Mouse (Mus musculus): ENCODE data around the gene Olfr1413. TPM values are rescaled to one million over a fixed set of nuclear protein-coding genes. Genes with fewer than 3 reads are reported as not detected.

The Olfr1413 gene
- not detected for polyA plus RNA-seq (2014; fragmentation: Illumina TruSeq; extraction: RNeasy Lipid Tissue Mini Kit (QIAGEN cat#74804); ENCODE audit: low read depth, low replicate concordance)

GRCm38 (mm10) chr1:92571022-92571421 is at the start of gene Olfr1413:
Gene Olfr1413, plus strand, starts transcription at chr1:92571322.

GRCm38 (mm10) chr1:92585479-92585878 is 14.4 kb downstream of the Olfr1413 start, which contains the start of gene Olfr1412:
Gene Olfr1412, plus strand, starts transcription at chr1:92585779.

GRCm38 (mm10) chr1:92594111-92594510 is 23.0 kb downstream of the Olfr1413 start, which contains the start of gene Olfr1411:
Gene Olfr1411, plus strand, starts transcription at chr1:92594411.

GRCm38 (mm10) chr1:92605482-92605881 is 34.4 kb downstream of the Olfr1413 start, which contains the start of gene Olfr1410:
Gene Olfr1410, plus strand, starts transcription at chr1:92605782.

GRCm38 (mm10) chr1:92617488-92617887 is 46.4 kb downstream of the Olfr1413 start, which contains the start of gene Olfr12:
Gene Olfr12, plus strand, starts transcription at chr1:92617788.

Other genes with a start within 250 kb of the Olfr1413 start
- 98.5 TPM for gene Ndufa10, start 97.5 kb upstream of the Olfr1413 start, polyA plus RNA-seq (2014; fragmentation: Illumina TruSeq; extraction: RNeasy Lipid Tissue Mini Kit (QIAGEN cat#74804); ENCODE audit: low read depth, low replicate concordance)
- gene Olfr1416, start 86.2 kb upstream of the Olfr1413 start, polyA plus RNA-seq (2014; fragmentation: Illumina TruSeq; extraction: RNeasy Lipid Tissue Mini Kit (QIAGEN cat#74804); ENCODE audit: low read depth, low replicate concordance), result not detected
- gene Olfr1415, start 75.2 kb upstream of the Olfr1413 start, polyA plus RNA-seq (2014; fragmentation: Illumina TruSeq; extraction: RNeasy Lipid Tissue Mini Kit (QIAGEN cat#74804); ENCODE audit: low read depth, low replicate concordance), result not detected
- 0.63 TPM for gene Olfr1414, start 52.7 kb upstream of the Olfr1413 start, polyA plus RNA-seq (2014; fragmentation: Illumina TruSeq; extraction: RNeasy Lipid Tissue Mini Kit (QIAGEN cat#74804); ENCODE audit: low read depth, low replicate concordance)
- not detected for gene Olfr1412, start 14.5 kb downstream of the Olfr1413 start, polyA plus RNA-seq (2014; fragmentation: Illumina TruSeq; extraction: RNeasy Lipid Tissue Mini Kit (QIAGEN cat#74804); ENCODE audit: low read depth, low replicate concordance)
- not detected for gene Olfr1411, start 23.1 kb downstream of the Olfr1413 start, polyA plus RNA-seq (2014; fragmentation: Illumina TruSeq; extraction: RNeasy Lipid Tissue Mini Kit (QIAGEN cat#74804); ENCODE audit: low read depth, low replicate concordance)
- not detected for gene Olfr1410, start 34.5 kb downstream of the Olfr1413 start, polyA plus RNA-seq (2014; fragmentation: Illumina TruSeq; extraction: RNeasy Lipid Tissue Mini Kit (QIAGEN cat#74804); ENCODE audit: low read depth, low replicate concordance)
- gene Olfr12, start 46.5 kb downstream of the Olfr1413 start, polyA plus RNA-seq (2014; fragmentation: Illumina TruSeq; extraction: RNeasy Lipid Tissue Mini Kit (QIAGEN cat#74804); ENCODE audit: low read depth, low replicate concordance), result not detected
- 327 TPM for gene Cops9, start 70.7 kb downstream of the Olfr1413 start, polyA plus RNA-seq (2014; fragmentation: Illumina TruSeq; extraction: RNeasy Lipid Tissue Mini Kit (QIAGEN cat#74804); ENCODE audit: low read depth, low replicate concordance)
- gene Otos, start 77.5 kb downstream of the Olfr1413 start, polyA plus RNA-seq (2014; fragmentation: Illumina TruSeq; extraction: RNeasy Lipid Tissue Mini Kit (QIAGEN cat#74804); ENCODE audit: low read depth, low replicate concordance), result not detected

Measured in adipose tissue, adult 10 weeks (tissue).